Mouse (Mus musculus): ENCODE data around the gene Rnf157.

DNA sequence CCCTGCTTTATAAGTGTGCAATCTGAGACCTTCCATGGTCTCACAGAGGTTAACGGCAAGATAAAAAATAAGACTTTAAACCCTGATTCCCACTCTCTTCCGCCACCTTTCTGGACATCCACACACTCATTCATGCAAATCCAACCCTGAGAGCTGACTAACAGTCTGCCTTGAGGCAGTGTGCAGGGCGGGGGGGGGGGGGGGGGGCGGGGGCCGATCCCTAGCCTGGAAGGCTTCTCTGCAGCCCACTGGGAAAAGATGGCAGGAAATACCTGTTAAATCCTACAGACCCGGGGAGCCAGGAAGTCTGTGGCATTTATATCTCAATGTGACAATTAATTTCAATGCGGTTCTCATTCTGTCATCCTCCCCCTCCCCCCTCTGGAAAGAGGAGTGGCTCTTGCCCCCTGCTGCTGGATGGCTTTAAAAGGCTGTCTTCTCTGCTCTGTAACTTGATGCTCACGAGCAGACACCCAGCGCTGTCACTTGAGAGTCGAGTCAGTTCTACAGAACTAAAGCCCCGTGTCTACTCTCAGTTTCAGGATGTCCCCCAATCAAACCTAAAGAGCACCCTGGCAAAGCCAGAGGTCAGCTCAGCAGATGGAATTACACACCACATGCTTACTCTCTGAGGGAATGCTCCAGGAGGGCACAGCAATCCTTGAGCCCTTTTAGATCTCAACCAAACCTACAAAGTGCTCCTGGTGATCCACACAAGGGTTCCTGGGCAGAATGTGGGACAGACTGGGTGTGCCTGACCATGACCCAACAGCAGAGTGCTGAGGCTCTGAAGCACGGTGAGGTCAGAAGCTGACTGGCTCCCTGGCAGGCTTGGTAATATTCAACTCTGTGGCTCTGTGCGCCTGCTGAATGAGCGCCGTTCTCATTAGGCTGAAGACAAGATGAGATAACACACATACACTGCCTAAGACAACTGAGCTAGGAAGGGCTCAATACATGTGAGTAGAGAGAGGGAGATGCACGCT lies 25.5 kb downstream of the Rnf157 start:
- TF ChIP-seq POLR2A (IDR thresholded peaks at IDR 0.05; ENCODE audit: low read depth, low read length) = peak; percentile 17; the same call in 1 of the 2 replicates
- no peak for TF ChIP-seq CTCF (IDR thresholded peaks at IDR 0.05; ENCODE audit: borderline replicate concordance, insufficient read depth, low read length)
